Mouse (Mus musculus) embryonic facial prominence, embryonic 11.5 days (tissue): ENCODE results near the gene Dpf3. TPM values are rescaled to one million over a fixed set of nuclear protein-coding genes. Genes with fewer than 3 reads are reported as not detected.

ENCODE experiments used
- ATAC-seq: fragments of 200-750 bp; cut with Nextera tagmentation; replicated peaks from 2 replicates; pipeline ENCODE4 v1.8.0; 2017; ENCODE audit warnings: low read depth; ENCODE audit not compliant: insufficient number of reproducible peaks, low FRiP score, low TSS enrichment
- DNase-seq: peaks from one replicate; pipeline ENCODE4 v3.0.0-alpha.2; 2015; ENCODE audit warnings: low spot score
- H3K27ac ChIP-seq: fragments of 300-500 bp; sonication (generic); replicated peaks from 2 replicates; pipeline ENCODE4 v1.5.1; 2014; ENCODE audit warnings: mild to moderate bottlenecking, low read depth, low read length, control low read depth
- H3K27me3 ChIP-seq: fragments of 300-500 bp; sonication (generic); 2 replicates; pipeline ENCODE4 v1.6.1; 2014; ENCODE audit warnings: mild to moderate bottlenecking, low read length, moderate library complexity, mixed read lengths; ENCODE audit not compliant: control insufficient read depth, insufficient read depth
- H3K36me3 ChIP-seq: fragments of 300-500 bp; sonication (generic); replicated peaks from 2 replicates; pipeline ENCODE4 v1.6.1; 2014; ENCODE audit warnings: low read depth, mild to moderate bottlenecking, low read length, moderate library complexity, mixed read lengths; ENCODE audit not compliant: control insufficient read depth, insufficient read depth
- H3K4me1 ChIP-seq: fragments of 300-500 bp; sonication (generic); 2 replicates; pipeline ENCODE4 v1.6.1; 2014; ENCODE audit warnings: low read length, mixed read lengths; ENCODE audit not compliant: control insufficient read depth, insufficient read depth
- H3K4me2 ChIP-seq: fragments of 300-500 bp; sonication (generic); 2 replicates; pipeline ENCODE4 v1.6.1; 2014; ENCODE audit warnings: low read depth, mild to moderate bottlenecking, control low read depth, low read length, moderate library complexity
- H3K4me3 ChIP-seq: fragments of 300-500 bp; sonication (generic); 2 replicates; pipeline ENCODE4 v1.5.1; 2014; ENCODE audit warnings: low read depth, low read length, control low read depth
- H3K9ac ChIP-seq: fragments of 300-500 bp; sonication (generic); replicated peaks from 2 replicates; pipeline ENCODE4 v1.6.1; 2014; ENCODE audit warnings: mild to moderate bottlenecking, control low read depth, low read length
- H3K9me3 ChIP-seq: fragments of 300-500 bp; sonication (generic); replicated peaks from 2 replicates; pipeline ENCODE4 v1.6.1; 2016; ENCODE audit warnings: mild to moderate bottlenecking, low read length, inconsistent platforms, mixed read lengths; ENCODE audit not compliant: control insufficient read depth
- WGBS: fragments of 180-500 bp; shearing (Covaris S2); extraction: QIAGEN DNeasy Blood & Tissue Kit; methylation state at CpG from one replicate; pipeline ENCODE4 v1.1.7; 2014; 5-methylcytosine and 5-hydroxymethylcytosine counted together
- polyA plus RNA-seq: library from polyadenylated mRNA; unstranded; fragments of >200 nt; fragmentation: Nextera tagmentation; extraction: Ambion mirVana; gene quantifications from 2 replicates; pipeline ENCODE4 v1.2.1, GENCODE M21; 2014

Gene Dpf3
- polyA plus RNA-seq, 1 experiment from 2014 or later = 2.0 TPM

- WGBS = 91% methylated on average over 5 of the region's 5 CpGs
- no peak for ATAC-seq
- Histone ChIP-seq H3K4me3 (no peak overlapping the region), H3K27ac (no peak overlapping the region), H3K36me3 (no peaks in the 10 kb centered on the region), H3K27me3 (no peaks in the 10 kb centered on the region), H3K4me2 (no peak overlapping the region), H3K9ac (no peak overlapping the region), H3K9me3 (no peaks in the 10 kb centered on the region), H3K4me1 (no peaks in the 10 kb centered on the region)
- DNase-seq = no peak
Observed at GRCm38 (mm10) chr12:83420346-83420745, 67.2 kb downstream of the Dpf3 start.

- no peaks in the 10 kb centered on the region for H3K9me3 ChIP-seq
- no peak for DNase-seq
- no peak overlapping the region for H3K9ac ChIP-seq
- WGBS = 65% methylated on average over 4 of the region's 4 CpGs
- no peak overlapping the region for H3K27ac ChIP-seq
- ATAC-seq = no peak
- no peak overlapping the region for H3K4me3 ChIP-seq
- no peaks in the 10 kb centered on the region for H3K36me3 ChIP-seq
- no peak overlapping the region for H3K4me2 ChIP-seq
- no peaks in the 10 kb centered on the region for H3K4me1 ChIP-seq
- no peaks in the 10 kb centered on the region for H3K27me3 ChIP-seq
Observed at GRCm38 (mm10) chr12:83415207-83415606, 72.3 kb downstream of the Dpf3 start.

GRCm38 (mm10) chr12:83413684-83414083 lies 73.8 kb downstream of the Dpf3 start:
- no peaks in the 10 kb centered on the region for H3K4me1 ChIP-seq
- H3K27ac ChIP-seq = no peak overlapping the region
- DNase-seq (no peak), ATAC-seq (no peak)
- H3K4me3 ChIP-seq = no peak overlapping the region
- no peaks in the 10 kb centered on the region for H3K9me3 ChIP-seq
- 95% methylated on average over 5 of the region's 5 CpGs for WGBS
- H3K4me2 ChIP-seq = no peak overlapping the region
- H3K27me3 ChIP-seq = no peaks in the 10 kb centered on the region
- no peaks in the 10 kb centered on the region for H3K36me3 ChIP-seq
- H3K9ac ChIP-seq = no peak overlapping the region

GRCm38 (mm10) chr12:83411721-83412521 lies 75.6 kb downstream of the Dpf3 start:
- no peak for DNase-seq
- H3K27ac ChIP-seq = no peak overlapping the region
- WGBS = 61% methylated on average over 17 of the region's 17 CpGs

GRCm38 (mm10) chr12:83411032-83411431 lies 76.5 kb downstream of the Dpf3 start:
- H3K4me2 ChIP-seq = no peak overlapping the region
- WGBS = 67% methylated on average over 5 of the region's 5 CpGs

More at GRCm38 (mm10) chr12:83411721-83412521, 75.6 kb downstream of the Dpf3 start:
- Histone ChIP-seq H3K4me3 (no peak overlapping the region), H3K9ac (no peak overlapping the region), H3K4me2 (no peak overlapping the region), H3K9me3 (no peaks in the 10 kb centered on the region), H3K36me3 (no peaks in the 10 kb centered on the region), H3K27me3 (no peaks in the 10 kb centered on the region), H3K4me1 (no peaks in the 10 kb centered on the region)
- ATAC-seq = no peak

GRCm38 (mm10) chr12:83405374-83406125 lies 82.0 kb downstream of the Dpf3 start:
- Histone ChIP-seq H3K27ac (no peak overlapping the region), H3K4me3 (no peak overlapping the region), H3K9me3 (no peaks in the 10 kb centered on the region), H3K9ac (no peak overlapping the region), H3K27me3 (no peaks in the 10 kb centered on the region), H3K4me1 (no peaks in the 10 kb centered on the region), H3K4me2 (no peak overlapping the region), H3K36me3 (no peaks in the 10 kb centered on the region)
- ATAC-seq (no peak), DNase-seq (no peak)
- WGBS = 90% methylated on average over 12 of the region's 12 CpGs

More at GRCm38 (mm10) chr12:83411032-83411431, 76.5 kb downstream of the Dpf3 start:
- Histone ChIP-seq H3K27me3 (no peaks in the 10 kb centered on the region), H3K27ac (no peak overlapping the region), H3K4me3 (no peak overlapping the region), H3K4me1 (no peaks in the 10 kb centered on the region), H3K9me3 (no peaks in the 10 kb centered on the region), H3K36me3 (no peaks in the 10 kb centered on the region), H3K9ac (no peak overlapping the region)
- DNase-seq = no peak
- ATAC-seq = no peak

- H3K9me3 ChIP-seq = no peaks in the 10 kb centered on the region
- 70% methylated on average over 5 of the region's 5 CpGs for WGBS
- no peak overlapping the region for H3K9ac ChIP-seq
- H3K4me2 ChIP-seq = no peak overlapping the region
- H3K27me3 ChIP-seq = no peaks in the 10 kb centered on the region
- no peak for ATAC-seq
- no peaks in the 10 kb centered on the region for H3K4me1 ChIP-seq
- H3K36me3 ChIP-seq = no peaks in the 10 kb centered on the region
- no peak overlapping the region for H3K27ac ChIP-seq
- H3K4me3 ChIP-seq = no peak overlapping the region
- no peak for DNase-seq
Observed at GRCm38 (mm10) chr12:83402270-83402669, 85.2 kb downstream of the Dpf3 start.

- no peak for DNase-seq
- no peak overlapping the region for H3K9ac ChIP-seq
- H3K4me1 ChIP-seq = no peaks in the 10 kb centered on the region
- no peaks in the 10 kb centered on the region for H3K27me3 ChIP-seq
- H3K9me3 ChIP-seq = no peaks in the 10 kb centered on the region
- 92% methylated on average over 16 of the region's 16 CpGs for WGBS
- no peak overlapping the region for H3K4me3 ChIP-seq
- no peaks in the 10 kb centered on the region for H3K36me3 ChIP-seq
- H3K4me2 ChIP-seq = no peak overlapping the region
- H3K27ac ChIP-seq = no peak overlapping the region
- ATAC-seq = no peak
Observed at GRCm38 (mm10) chr12:83392011-83392410, 95.5 kb downstream of the Dpf3 start.
